ENCODE assay signal across 8 mouse cellular contexts in genomic region chr1:74099001-74099435, GRCm38 (mm10). TPM values are rescaled to one million over a fixed set of nuclear protein-coding genes. Genes with fewer than 3 reads are reported as not detected.
DNase-seq lines count a peak whose midpoint lies in the region; ATAC-seq and TF ChIP-seq lines count a peak whose summit lies in the region.

No protein-coding gene starts in this region.

- peaks cover 78% of the 10 kb centered on the region for H3K4me1 ChIP-seq in heart, embryonic 13.5 days
- H3K4me1 ChIP-seq in forebrain, embryonic 16.5 days (replicated peaks; ENCODE audit: control insufficient read depth, insufficient read depth, low read length), result peaks cover 47% of the 10 kb centered on the region
- peaks cover 78% of the 10 kb centered on the region for H3K4me1 ChIP-seq in limb, embryonic 12.5 days (replicated peaks)
- H3K4me1 ChIP-seq in olfactory bulb, adult 2 months (ENCODE audit: control insufficient read depth, insufficient read depth, low read length), result peaks cover 30% of the 10 kb centered on the region

- TF ChIP-seq POLR2A in brain, embryonic 14.5 days (IDR thresholded peaks at IDR 0.05; ENCODE audit: borderline replicate concordance, extremely low read depth, insufficient read depth, insufficient read length, poor library complexity, severe bottlenecking), result no peak
- no peak for TF ChIP-seq POLR2A in olfactory bulb, adult 2 months (IDR thresholded peaks at IDR 0.05; ENCODE audit: insufficient read depth, low read depth, low read length)

- H3K27ac ChIP-seq in heart, embryonic 13.5 days (replicated peaks), result peak overlapping the region; percentile 52
- H3K27ac ChIP-seq in forebrain, embryonic 16.5 days (ENCODE audit: low read length), result peak overlapping the region; percentile 52
- H3K27ac ChIP-seq in limb, embryonic 12.5 days, result peak overlapping the region; percentile 23; the same call in 1 of the 2 replicates
- H3K27ac ChIP-seq in olfactory bulb, adult 2 months (ENCODE audit: insufficient read depth, low read depth, low read length), result no peak overlapping the region

- ATAC-seq in heart, embryonic 13.5 days (ENCODE audit: extremely low read depth, insufficient number of reproducible peaks, low FRiP score, low TSS enrichment), result no peak
- peak; percentile 15 for ATAC-seq in forebrain, embryonic 16.5 days
- no peak for ATAC-seq in limb, embryonic 12.5 days (ENCODE audit: insufficient number of reproducible peaks, insufficient read depth, low FRiP score, low TSS enrichment, low read depth)

- TF ChIP-seq CTCF in brain, embryonic 14.5 days (IDR thresholded peaks at IDR 0.05; ENCODE audit: borderline replicate concordance, extremely low read depth, insufficient read depth, insufficient read length), result no peak
- no peak for TF ChIP-seq CTCF in olfactory bulb, adult 2 months (IDR thresholded peaks at IDR 0.05; ENCODE audit: insufficient read depth, low read depth, low read length)

- peak overlapping the region; percentile 60 for H3K4me3 ChIP-seq in heart, embryonic 13.5 days
- peak overlapping the region; percentile 64 for H3K4me3 ChIP-seq in forebrain, embryonic 16.5 days (replicated peaks; ENCODE audit: low read length)
- H3K4me3 ChIP-seq in limb, embryonic 12.5 days (replicated peaks), result peak overlapping the region; percentile 58
- peak overlapping the region; percentile 44; the same call in 1 of the 2 replicates for H3K4me3 ChIP-seq in olfactory bulb, adult 2 months (ENCODE audit: insufficient read depth, low read depth, low read length)

- H3K9ac ChIP-seq in heart, embryonic 13.5 days, result peak overlapping the region; percentile 84
- peak overlapping the region; percentile 80 for H3K9ac ChIP-seq in forebrain, embryonic 16.5 days (replicated peaks; ENCODE audit: low read depth, low read length)
- H3K9ac ChIP-seq in limb, embryonic 12.5 days (replicated peaks), result peak overlapping the region; percentile 79

- H3K27me3 ChIP-seq in heart, embryonic 13.5 days (replicated peaks), result peaks cover 56% of the 10 kb centered on the region
- no peaks in the 10 kb centered on the region for H3K27me3 ChIP-seq in forebrain, embryonic 16.5 days (replicated peaks; ENCODE audit: control insufficient read depth, insufficient read depth, low read length)
- peaks cover 42% of the 10 kb centered on the region for H3K27me3 ChIP-seq in limb, embryonic 12.5 days

- 0% methylated on average over 13 of the region's 14 CpGs for WGBS in heart, embryonic 13.5 days
- under 1% methylated on average over 13 of the region's 14 CpGs for WGBS in forebrain, embryonic 16.5 days
- WGBS in limb, embryonic 12.5 days, result 1% methylated on average over 13 of the region's 14 CpGs
- 2% methylated on average over 13 of the region's 14 CpGs for WGBS in olfactory bulb, adult 2 months

- peak overlapping the region; percentile 95 for H3K4me2 ChIP-seq in heart, embryonic 13.5 days
- peak overlapping the region; percentile 86 for H3K4me2 ChIP-seq in forebrain, embryonic 16.5 days (ENCODE audit: low read length)
- H3K4me2 ChIP-seq in limb, embryonic 12.5 days, result peak overlapping the region; percentile 98

- no peaks in the 10 kb centered on the region for H3K9me3 ChIP-seq in heart, embryonic 13.5 days
- H3K9me3 ChIP-seq in forebrain, embryonic 16.5 days (ENCODE audit: control insufficient read depth, low read length), result no peaks in the 10 kb centered on the region
- H3K9me3 ChIP-seq in limb, embryonic 12.5 days, result no peaks in the 10 kb centered on the region

- DNase-seq in heart, postnatal 25 days (ENCODE audit: low spot score), result no peak
- DNase-seq in brain, embryonic 14.5 days (ENCODE audit: low read depth), result peak; percentile 83
- DNase-seq in layer of hippocampus, adult 18-20 months (ENCODE audit: low spot score in 2 of 2), result no peak
- DNase-seq in urinary bladder, adult 2 months (ENCODE audit: low spot score), result no peak

- intact Hi-C loops in heart, postnatal 25 days (cut with DNase I), result no loop called here

- no peaks in the 10 kb centered on the region for H3K36me3 ChIP-seq in heart, embryonic 13.5 days
- H3K36me3 ChIP-seq in forebrain, embryonic 16.5 days (ENCODE audit: control insufficient read depth, insufficient read depth), result no peaks in the 10 kb centered on the region
- H3K36me3 ChIP-seq in limb, embryonic 12.5 days, result no peaks in the 10 kb centered on the region

RNA-seq across cellular contexts. Expression of gene Tns1, which starts 25.2 kb away (rescaled TPM):
- 100 and 105 TPM in 2 replicates for polyA plus RNA-seq in heart, embryonic 13.5 days (2015; fragmentation: Nextera tagmentation; extraction: Ambion mirVana)
- total RNA-seq in heart, postnatal 25 days (2021), result 100 to 1,000 TPM; 679 to 701 TPM
- 7.9 and 15.1 TPM in 2 replicates for polyA plus RNA-seq in brain, embryonic 14.5 days (2012; rRNA removed)
- polyA plus RNA-seq in forebrain, embryonic 16.5 days (2015; fragmentation: Nextera tagmentation; extraction: Ambion mirVana), result 10.7 and 11.0 TPM in 2 replicates
- 36.7 and 44.9 TPM in 2 replicates for polyA plus RNA-seq in limb, embryonic 12.5 days (2016; fragmentation: Nextera tagmentation; extraction: Ambion mirVana)
- not detected in 2 replicates for polyA plus RNA-seq in olfactory bulb, adult 2 months (2012; ENCODE audit: insufficient read depth, insufficient read length, low replicate concordance, missing spikeins)
- 10 to 100 TPM; 37.0 to 39.6 TPM for total RNA-seq in layer of hippocampus, adult 18-20 months (2021)
- polyA plus RNA-seq in urinary bladder, adult 2 months (2012; rRNA removed), result 192 and 408 TPM in 2 replicates

RNA-seq across cellular contexts. Expression of gene Rufy4, which starts 26.3 kb away (rescaled TPM):
- 0.20 and 0.48 TPM in 2 replicates for polyA plus RNA-seq in heart, embryonic 13.5 days (2015; fragmentation: Nextera tagmentation; extraction: Ambion mirVana)
- total RNA-seq in heart, postnatal 25 days (2021), result 1 to 10 TPM; 1.1 to 1.5 TPM
- polyA plus RNA-seq in brain, embryonic 14.5 days (2012; rRNA removed), result 0.52 and 0.86 TPM in 2 replicates
- 0.32 and 0.36 TPM in 2 replicates for polyA plus RNA-seq in forebrain, embryonic 16.5 days (2015; fragmentation: Nextera tagmentation; extraction: Ambion mirVana)
- 0.15 and 0.18 TPM in 2 replicates for polyA plus RNA-seq in limb, embryonic 12.5 days (2016; fragmentation: Nextera tagmentation; extraction: Ambion mirVana)
- polyA plus RNA-seq in olfactory bulb, adult 2 months (2012; ENCODE audit: insufficient read depth, insufficient read length, low replicate concordance, missing spikeins), result not detected in 2 replicates
- total RNA-seq in layer of hippocampus, adult 18-20 months (2021), result not detected
- polyA plus RNA-seq in urinary bladder, adult 2 months (2012; rRNA removed), result 1.2 TPM in 2 replicates

RNA-seq across cellular contexts. Expression of gene Cxcr2, which starts 54.8 kb away (rescaled TPM):
- polyA plus RNA-seq in heart, embryonic 13.5 days (2015; fragmentation: Nextera tagmentation; extraction: Ambion mirVana), result 0.09 TPM in 1 of 2 replicates, not detected in the other
- total RNA-seq in heart, postnatal 25 days (2021), result under 1 TPM; 0.10 to 0.11 TPM
- polyA plus RNA-seq in brain, embryonic 14.5 days (2012; rRNA removed), result 0.06 and 0.08 TPM in 2 replicates
- polyA plus RNA-seq in forebrain, embryonic 16.5 days (2015; fragmentation: Nextera tagmentation; extraction: Ambion mirVana), result 0.06 TPM in 1 of 2 replicates, not detected in the other
- polyA plus RNA-seq in limb, embryonic 12.5 days (2016; fragmentation: Nextera tagmentation; extraction: Ambion mirVana), result 0.06 and 0.09 TPM in 2 replicates
- not detected in 2 replicates for polyA plus RNA-seq in olfactory bulb, adult 2 months (2012; ENCODE audit: insufficient read depth, insufficient read length, low replicate concordance, missing spikeins)
- not detected for total RNA-seq in layer of hippocampus, adult 18-20 months (2021)
- 0.03 TPM in 2 replicates for polyA plus RNA-seq in urinary bladder, adult 2 months (2012; rRNA removed)
